Mouse (Mus musculus): ENCODE measurements at regions not wholly inside any gene's neighbourhood (a gene's known extent, or its start where the extent isn't known, plus 50 kb on each side); places are given as distances from the start of the nearest gene placed in this dataset.

DNA sequence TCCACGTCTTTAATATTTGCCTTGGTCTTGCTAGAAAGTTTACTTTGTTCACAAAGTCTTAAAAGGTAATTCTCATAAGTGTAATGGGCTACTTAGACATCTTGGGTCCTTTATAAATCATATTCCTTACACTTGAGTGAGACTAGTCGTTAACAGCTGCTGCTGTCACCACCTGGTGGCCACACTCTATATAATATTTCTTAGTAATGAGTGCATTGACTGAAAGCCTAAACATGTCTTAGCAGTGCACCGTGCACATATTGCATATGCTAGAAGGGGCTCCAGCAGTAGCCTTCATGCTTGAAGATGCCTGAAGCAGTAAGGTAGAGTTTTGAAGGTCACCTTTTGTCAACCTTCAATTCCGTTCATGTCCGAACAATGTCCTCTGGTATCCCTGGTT lies 177.2 kb downstream of the Nuf2 start:
- no peaks in the 10 kb centered on the region for H3K4me1 ChIP-seq (ENCODE audit: control insufficient read depth, insufficient read depth, low read length)
- H3K9ac ChIP-seq (ENCODE audit: low read depth, low read length) = no peak overlapping the region
- no peak overlapping the region for H3K27ac ChIP-seq
- TF ChIP-seq EP300 (IDR thresholded peaks at IDR 0.05; ENCODE audit: insufficient read depth, low read depth, low read length) (no peak), CTCF (IDR thresholded peaks at IDR 0.05) (peak; percentile 60), POLR2A (IDR thresholded peaks at IDR 0.05; ENCODE audit: insufficient read depth, low read depth, low read length) (no peak)
- H3K27me3 ChIP-seq (ENCODE audit: control insufficient read depth, insufficient read depth, low read length) = no peaks in the 10 kb centered on the region
- H3K79me2 ChIP-seq (replicated peaks; ENCODE audit: control insufficient read depth, insufficient read depth, low read length) = no peaks in the 10 kb centered on the region
- 71% methylated on average over 5 of the region's 5 CpGs for WGBS
- no peak for DNase-seq
- intact Hi-C loops (cut with DNase I) = loop anchor here (5.0 to 10.0 kb wide), 3 partner anchors 1142 to 1412 kb away; no protein-coding TSS in a partner anchor
- no peaks in the 10 kb centered on the region for H3K36me3 ChIP-seq (ENCODE audit: control insufficient read depth, insufficient read depth, low read length)
- H3K4me3 ChIP-seq = no peak overlapping the region

DNA sequence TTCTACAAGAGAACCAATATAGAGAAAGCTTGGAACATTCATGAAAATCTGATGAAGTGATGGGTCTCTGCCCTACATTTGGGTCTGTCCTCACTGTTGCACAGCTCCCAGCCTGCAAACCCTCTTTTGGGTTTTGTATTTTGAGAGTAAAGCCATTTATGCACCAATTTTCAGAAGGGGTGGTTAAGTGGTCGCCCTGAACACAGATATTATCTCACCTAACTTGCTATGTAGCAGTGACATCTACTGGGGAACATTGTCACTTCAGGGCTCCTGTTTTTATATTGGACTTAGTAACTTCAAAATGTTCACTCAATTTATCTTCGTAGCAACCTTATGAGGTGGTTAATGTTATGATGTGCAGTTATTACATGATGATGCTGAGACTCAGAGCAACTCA lies 183.6 kb downstream of the Nuf2 start:
- Histone ChIP-seq H3K27me3 (ENCODE audit: control insufficient read depth, insufficient read depth, low read length) (no peaks in the 10 kb centered on the region), H3K9ac (ENCODE audit: low read depth, low read length) (no peak overlapping the region), H3K4me3 (no peak overlapping the region), H3K27ac (no peak overlapping the region), H3K36me3 (ENCODE audit: control insufficient read depth, insufficient read depth, low read length) (no peaks in the 10 kb centered on the region), H3K79me2 (replicated peaks; ENCODE audit: control insufficient read depth, insufficient read depth, low read length) (no peaks in the 10 kb centered on the region), H3K4me1 (ENCODE audit: control insufficient read depth, insufficient read depth, low read length) (no peaks in the 10 kb centered on the region)
- no peak for DNase-seq
- 31% methylated on average over 2 of the region's 2 CpGs for WGBS
- no peak for TF ChIP-seq POLR2A (IDR thresholded peaks at IDR 0.05; ENCODE audit: insufficient read depth, low read depth, low read length)
- peak; percentile 73 for TF ChIP-seq CTCF (IDR thresholded peaks at IDR 0.05)
- TF ChIP-seq EP300 (IDR thresholded peaks at IDR 0.05; ENCODE audit: insufficient read depth, low read depth, low read length) = no peak
- intact Hi-C loops (cut with DNase I) = loop anchor here (5.0 to 10.0 kb wide), 2 partner anchors 890 to 973 kb away; no protein-coding TSS in a partner anchor

DNA sequence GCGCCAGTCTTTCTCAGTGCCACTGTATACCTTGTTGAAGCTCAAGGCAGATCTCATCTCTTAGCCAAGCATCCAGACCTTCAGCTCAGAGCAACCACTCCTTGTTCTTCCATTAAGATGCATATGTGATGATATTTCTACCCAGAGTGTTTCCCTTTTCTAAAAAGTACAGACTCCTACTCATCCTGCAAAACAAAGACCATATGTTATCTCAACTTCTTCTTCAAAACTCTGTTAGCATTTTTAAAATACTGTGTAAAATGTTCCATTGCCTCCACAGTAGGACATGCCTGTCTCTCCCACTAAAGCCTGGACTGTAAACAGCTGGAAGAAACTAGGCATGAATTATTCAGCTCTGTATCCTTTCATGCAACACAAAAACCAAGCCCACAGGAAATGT lies 184.4 kb downstream of the Nuf2 start:
- H3K36me3 ChIP-seq (ENCODE audit: control insufficient read depth, insufficient read depth, low read length) = no peaks in the 10 kb centered on the region
- H3K27me3 ChIP-seq (ENCODE audit: control insufficient read depth, insufficient read depth, low read length) = no peaks in the 10 kb centered on the region
- H3K4me1 ChIP-seq (ENCODE audit: control insufficient read depth, insufficient read depth, low read length) = no peaks in the 10 kb centered on the region
- H3K4me3 ChIP-seq = no peak overlapping the region
- WGBS = 95% methylated on average over 1 of the region's 1 CpGs
- no peaks in the 10 kb centered on the region for H3K79me2 ChIP-seq (replicated peaks; ENCODE audit: control insufficient read depth, insufficient read depth, low read length)
- no peak for DNase-seq
- H3K27ac ChIP-seq = no peak overlapping the region
- no peak overlapping the region for H3K9ac ChIP-seq (ENCODE audit: low read depth, low read length)
- TF ChIP-seq POLR2A (IDR thresholded peaks at IDR 0.05; ENCODE audit: insufficient read depth, low read depth, low read length) = no peak
- no peak for TF ChIP-seq CTCF (IDR thresholded peaks at IDR 0.05)
- no peak for TF ChIP-seq EP300 (IDR thresholded peaks at IDR 0.05; ENCODE audit: insufficient read depth, low read depth, low read length)
- intact Hi-C loops (cut with DNase I) = loop anchor here (5.0 to 10.0 kb wide), 2 partner anchors 890 to 972 kb away; no protein-coding TSS in a partner anchor

DNA sequence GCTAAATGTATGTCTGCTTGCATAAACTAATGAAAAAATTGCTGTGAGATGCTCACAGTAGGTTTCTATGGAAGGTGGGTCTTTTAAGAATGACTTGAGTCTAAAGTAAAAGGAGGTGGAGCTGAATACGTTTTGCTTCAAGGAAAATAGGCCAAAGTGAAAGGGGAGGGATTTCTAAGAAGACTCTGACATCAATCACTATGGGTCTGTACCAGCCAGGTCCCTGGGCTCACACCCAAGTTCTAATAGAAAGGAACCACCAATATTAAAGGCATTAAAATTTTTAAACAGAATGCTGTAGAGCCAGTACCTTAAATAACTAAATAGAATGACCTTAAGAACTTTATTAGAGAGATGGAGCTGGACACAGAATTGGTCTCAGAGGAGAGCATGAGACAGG lies 190.1 kb downstream of the Nuf2 start:
- H3K36me3 ChIP-seq (ENCODE audit: control insufficient read depth, insufficient read depth, low read length) = no peaks in the 10 kb centered on the region
- no peak for DNase-seq
- no peak overlapping the region for H3K27ac ChIP-seq
- intact Hi-C loops (cut with DNase I) = loop anchor here (10.0 kb wide), 1 partner anchor 966 kb away; no protein-coding TSS in a partner anchor
- H3K27me3 ChIP-seq (ENCODE audit: control insufficient read depth, insufficient read depth, low read length) = no peaks in the 10 kb centered on the region
- no peak overlapping the region for H3K4me3 ChIP-seq
- TF ChIP-seq POLR2A (IDR thresholded peaks at IDR 0.05; ENCODE audit: insufficient read depth, low read depth, low read length) (no peak), EP300 (IDR thresholded peaks at IDR 0.05; ENCODE audit: insufficient read depth, low read depth, low read length) (no peak), CTCF (IDR thresholded peaks at IDR 0.05) (no peak)
- H3K4me1 ChIP-seq (ENCODE audit: control insufficient read depth, insufficient read depth, low read length) = no peaks in the 10 kb centered on the region
- 45% methylated on average over 1 of the region's 1 CpGs for WGBS
- no peak overlapping the region for H3K9ac ChIP-seq (ENCODE audit: low read depth, low read length)
- no peaks in the 10 kb centered on the region for H3K79me2 ChIP-seq (replicated peaks; ENCODE audit: control insufficient read depth, insufficient read depth, low read length)

DNA sequence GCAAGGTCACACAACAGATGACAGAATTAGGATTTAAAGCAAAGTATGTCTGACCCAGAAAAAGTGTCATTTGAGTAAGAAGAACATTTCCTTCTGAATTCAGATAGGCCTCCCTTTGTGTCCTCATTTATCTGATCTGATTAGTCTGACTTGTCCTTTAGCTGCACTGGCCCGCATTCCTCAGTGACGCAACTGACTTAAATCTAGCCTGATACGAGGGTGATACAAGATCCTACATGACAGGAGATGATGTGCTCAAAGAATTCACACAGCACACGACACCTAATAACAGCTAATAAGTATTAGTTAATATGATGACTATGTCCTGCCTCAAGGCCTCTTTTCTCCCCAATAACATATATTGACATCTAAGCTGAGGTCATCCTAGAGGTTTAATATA lies 192.8 kb downstream of the Nuf2 start:
- intact Hi-C loops (cut with DNase I) = no loop called here
- Histone ChIP-seq H3K27ac (no peak overlapping the region), H3K4me1 (ENCODE audit: control insufficient read depth, insufficient read depth, low read length) (no peaks in the 10 kb centered on the region), H3K36me3 (ENCODE audit: control insufficient read depth, insufficient read depth, low read length) (no peaks in the 10 kb centered on the region), H3K4me3 (no peak overlapping the region), H3K79me2 (replicated peaks; ENCODE audit: control insufficient read depth, insufficient read depth, low read length) (no peaks in the 10 kb centered on the region), H3K9ac (ENCODE audit: low read depth, low read length) (no peak overlapping the region), H3K27me3 (ENCODE audit: control insufficient read depth, insufficient read depth, low read length) (no peaks in the 10 kb centered on the region)
- WGBS = 60% methylated on average over 4 of the region's 4 CpGs
- no peak for DNase-seq
- TF ChIP-seq EP300 (IDR thresholded peaks at IDR 0.05; ENCODE audit: insufficient read depth, low read depth, low read length) (no peak), CTCF (IDR thresholded peaks at IDR 0.05) (no peak), POLR2A (IDR thresholded peaks at IDR 0.05; ENCODE audit: insufficient read depth, low read depth, low read length) (no peak)

DNA sequence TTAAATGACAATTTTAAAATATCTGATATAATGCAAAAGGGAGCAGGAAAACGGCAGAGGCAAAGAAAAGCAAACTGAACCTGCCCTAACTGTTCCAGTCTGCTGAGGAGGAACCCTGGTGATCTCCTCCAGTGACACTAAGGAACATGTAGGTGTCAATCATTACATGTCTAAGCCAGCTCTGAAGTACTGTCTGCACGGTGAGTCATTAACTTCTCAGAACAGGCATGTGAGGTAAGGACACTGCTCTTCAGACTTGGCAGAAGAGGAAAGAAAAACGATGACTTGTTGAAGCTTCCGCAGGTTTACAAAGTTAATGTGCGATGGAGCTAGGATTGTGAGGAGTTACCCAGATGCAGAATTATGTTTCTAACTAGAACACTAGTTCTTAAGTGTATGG lies 199.1 kb downstream of the Nuf2 start:
- Histone ChIP-seq H3K4me1 (ENCODE audit: control insufficient read depth, insufficient read depth, low read length) (peaks cover 5% of the 10 kb centered on the region), H3K79me2 (replicated peaks; ENCODE audit: control insufficient read depth, insufficient read depth, low read length) (no peaks in the 10 kb centered on the region), H3K27ac (no peak overlapping the region), H3K36me3 (ENCODE audit: control insufficient read depth, insufficient read depth, low read length) (no peaks in the 10 kb centered on the region), H3K27me3 (ENCODE audit: control insufficient read depth, insufficient read depth, low read length) (no peaks in the 10 kb centered on the region), H3K9ac (ENCODE audit: low read depth, low read length) (no peak overlapping the region), H3K4me3 (no peak overlapping the region)
- no peak for DNase-seq
- intact Hi-C loops (cut with DNase I) = no loop called here
- TF ChIP-seq CTCF (IDR thresholded peaks at IDR 0.05) (no peak), POLR2A (IDR thresholded peaks at IDR 0.05; ENCODE audit: insufficient read depth, low read depth, low read length) (no peak), EP300 (IDR thresholded peaks at IDR 0.05; ENCODE audit: insufficient read depth, low read depth, low read length) (no peak)
- WGBS = 81% methylated on average over 5 of the region's 5 CpGs
